Mouse (Mus musculus) lung, postnatal 0 days (tissue): ENCODE data around the gene Vps52.

Experiments used
- CTCF ChIP-seq: IDR thresholded peaks from 2 replicates; pipeline ENCODE4 v1.5.1; 2016; ENCODE audit warnings: antibody characterized with exemption, mild to moderate bottlenecking
- EP300 ChIP-seq: IDR thresholded peaks from 2 replicates; pipeline ENCODE4 v1.6.1; 2016; ENCODE audit warnings: antibody characterized with exemption, mild to moderate bottlenecking, control low read depth

DNA sequence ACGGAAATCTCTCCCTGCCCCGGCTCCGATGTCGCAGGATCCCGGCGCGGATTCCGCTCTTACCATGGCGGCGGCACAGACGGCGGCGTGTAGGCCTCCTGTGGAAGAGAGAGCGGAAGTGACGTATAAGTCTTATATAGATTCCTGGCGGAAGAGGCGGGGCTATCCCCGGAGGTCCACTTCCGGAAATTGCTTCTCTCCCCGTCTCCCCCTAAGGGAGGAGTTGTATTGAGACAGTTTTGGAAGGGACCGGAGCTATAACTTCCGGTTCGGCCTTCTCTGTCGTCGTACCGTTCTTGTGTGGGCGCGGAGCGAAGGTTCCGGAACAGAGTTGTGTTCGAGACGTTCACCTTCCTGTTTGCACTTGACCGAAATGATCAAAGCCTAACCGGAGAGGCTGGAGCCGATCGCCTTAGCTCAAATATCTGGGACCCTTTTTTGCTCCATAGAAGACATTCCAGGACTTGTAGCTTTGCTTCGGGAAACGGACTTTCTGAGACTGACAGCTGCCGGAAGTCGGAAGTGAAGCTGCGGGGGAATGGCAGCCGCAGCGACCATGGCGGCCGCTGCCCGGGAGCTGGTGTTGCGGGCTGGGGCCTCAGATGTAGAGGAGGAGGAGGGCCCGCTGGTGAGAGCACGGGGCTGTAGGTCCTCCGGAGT is at the start of gene Vps52, which contains the start of gene Rps18:
- peak; percentile 51; the same call in 1 of the 2 replicates for TF ChIP-seq EP300
- TF ChIP-seq CTCF = peak; percentile 51
